Mouse (Mus musculus) lung, adult 2 months (tissue): Measurements from ENCODE around the gene Lrmda.

ENCODE experiments used
- CTCF ChIP-seq: fragments of 200-500 bp; IDR thresholded peaks from 2 replicates; pipeline ENCODE4 v1.5.1; 2011; ENCODE audit warnings: mild to moderate bottlenecking, low read length, control low read depth; ENCODE audit not compliant: insufficient read depth
- POLR2A ChIP-seq: fragments of 200-500 bp; IDR thresholded peaks from 2 replicates; pipeline ENCODE4 v1.6.1; 2011; ENCODE audit warnings: low read depth, mild to moderate bottlenecking, control low read depth, low read length, borderline replicate concordance; ENCODE audit errors: extremely low read depth

DNA sequence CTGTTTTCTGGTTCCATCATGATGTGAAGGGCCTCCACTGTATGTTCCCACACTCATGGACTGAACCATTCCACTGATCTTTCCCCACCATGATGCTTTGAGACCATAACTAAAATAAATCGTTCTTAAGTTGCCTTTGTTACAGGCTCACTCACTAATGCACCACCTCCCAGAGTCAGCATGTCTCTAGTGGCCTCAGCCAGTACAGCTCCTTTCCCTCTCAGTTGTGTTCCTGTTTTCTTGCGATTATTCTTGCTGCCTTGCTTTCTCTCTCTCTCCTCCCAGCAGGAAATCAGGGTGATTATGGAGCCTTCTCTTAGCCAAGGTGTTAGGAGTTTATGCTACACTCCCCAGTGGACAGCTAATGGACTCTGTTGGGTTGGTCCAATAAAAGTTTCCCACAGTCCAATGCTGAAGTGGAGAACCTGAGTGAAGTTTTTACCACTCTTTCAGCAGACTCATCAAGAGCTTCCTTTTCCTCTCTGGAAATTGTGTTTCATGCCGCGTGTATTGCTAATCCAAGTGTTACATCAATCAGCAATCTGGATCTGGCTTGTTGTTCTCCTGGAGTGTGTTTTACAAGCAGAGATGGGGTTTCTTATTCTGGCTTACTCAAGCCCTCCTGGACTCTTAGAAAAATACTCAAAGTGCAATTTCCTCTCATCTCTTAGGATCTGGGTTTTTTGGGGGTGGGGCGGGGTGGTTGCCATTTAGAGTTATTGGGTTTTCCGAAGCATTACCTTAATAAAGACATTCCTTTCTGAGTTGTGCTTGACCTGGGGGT is 490.4 kb downstream of the Lrmda start:
- TF ChIP-seq CTCF, result no peak
- TF ChIP-seq POLR2A, result no peak
